Mouse (Mus musculus) midbrain, embryonic 14.5 days (tissue): ENCODE measurements at regions not wholly inside any gene's neighbourhood (a gene's known extent, or its start where the extent isn't known, plus 50 kb on each side); places are given as distances from the start of the nearest gene placed in this dataset.
"Not testable (repeated sequence)": the region's sequence is repeated elsewhere in the genome, so short reads cannot be mapped to it uniquely, and the experiment has no call there.

Experiments used
- ATAC-seq: fragments of 200-750 bp; cut with Nextera tagmentation; 2 replicates; pipeline ENCODE4 v1.8.0; 2017; ENCODE audit warnings: moderate number of reproducible peaks, moderate library complexity; ENCODE audit not compliant: low FRiP score, low TSS enrichment
- DNase-seq: peaks from one replicate; pipeline ENCODE4 v3.0.0-alpha.2; 2015
- H3K27ac ChIP-seq: fragments of 300-500 bp; sonication (generic); replicated peaks from 2 replicates; pipeline ENCODE4 v1.5.1; 2014; ENCODE audit warnings: mild to moderate bottlenecking, low read depth, low read length, moderate library complexity
- H3K27me3 ChIP-seq: fragments of 300-500 bp; sonication (generic); 2 replicates; pipeline ENCODE4 v1.6.1; 2014; ENCODE audit warnings: low read length, control low read depth, mixed read lengths; ENCODE audit not compliant: control insufficient read depth, insufficient read depth
- H3K36me3 ChIP-seq: fragments of 300-500 bp; sonication (generic); 2 replicates; pipeline ENCODE4 v1.6.1; 2014; ENCODE audit warnings: low read length, control low read depth; ENCODE audit not compliant: control insufficient read depth, insufficient read depth
- H3K4me1 ChIP-seq: fragments of 300-500 bp; sonication (generic); 2 replicates; pipeline ENCODE4 v1.6.1; 2014; ENCODE audit warnings: mild to moderate bottlenecking, antibody characterized with exemption, low read length, control low read depth; ENCODE audit not compliant: control insufficient read depth, insufficient read depth
- H3K4me2 ChIP-seq: fragments of 300-500 bp; sonication (generic); 2 replicates; pipeline ENCODE4 v1.6.1; 2014; ENCODE audit warnings: mild to moderate bottlenecking, low read length, moderate library complexity
- H3K4me3 ChIP-seq: fragments of 300-500 bp; sonication (generic); replicated peaks from 2 replicates; pipeline ENCODE4 v1.5.1; 2014; ENCODE audit warnings: low read depth, low read length
- H3K9ac ChIP-seq: fragments of 300-500 bp; sonication (generic); replicated peaks from 2 replicates; pipeline ENCODE4 v1.6.1; 2014; ENCODE audit warnings: mild to moderate bottlenecking, low read length, moderate library complexity
- H3K9me3 ChIP-seq: fragments of 300-500 bp; sonication (generic); 2 replicates; pipeline ENCODE4 v1.6.1; 2016; ENCODE audit warnings: low read length, control low read depth, mixed read lengths; ENCODE audit not compliant: control insufficient read depth
- WGBS: fragments of 180-500 bp; shearing (Covaris S2); extraction: QIAGEN DNeasy Blood & Tissue Kit; methylation state at CpG from one replicate; pipeline ENCODE4 v1.1.7; 2014; 5-methylcytosine and 5-hydroxymethylcytosine counted together

GRCm38 (mm10) chr2:15273446-15273845 is 218.6 kb upstream of the Nsun6 start:
- Histone ChIP-seq H3K36me3 (no peaks in the 10 kb centered on the region), H3K4me3 (no peak overlapping the region), H3K9me3 (no peaks in the 10 kb centered on the region), H3K27me3 (no peaks in the 10 kb centered on the region), H3K4me2 (no peak overlapping the region), H3K27ac (no peak overlapping the region), H3K9ac (no peak overlapping the region), H3K4me1 (no peaks in the 10 kb centered on the region)
- ATAC-seq (no peak), DNase-seq (no peak)
- 88% methylated on average over 3 of the region's 3 CpGs for WGBS

DNA sequence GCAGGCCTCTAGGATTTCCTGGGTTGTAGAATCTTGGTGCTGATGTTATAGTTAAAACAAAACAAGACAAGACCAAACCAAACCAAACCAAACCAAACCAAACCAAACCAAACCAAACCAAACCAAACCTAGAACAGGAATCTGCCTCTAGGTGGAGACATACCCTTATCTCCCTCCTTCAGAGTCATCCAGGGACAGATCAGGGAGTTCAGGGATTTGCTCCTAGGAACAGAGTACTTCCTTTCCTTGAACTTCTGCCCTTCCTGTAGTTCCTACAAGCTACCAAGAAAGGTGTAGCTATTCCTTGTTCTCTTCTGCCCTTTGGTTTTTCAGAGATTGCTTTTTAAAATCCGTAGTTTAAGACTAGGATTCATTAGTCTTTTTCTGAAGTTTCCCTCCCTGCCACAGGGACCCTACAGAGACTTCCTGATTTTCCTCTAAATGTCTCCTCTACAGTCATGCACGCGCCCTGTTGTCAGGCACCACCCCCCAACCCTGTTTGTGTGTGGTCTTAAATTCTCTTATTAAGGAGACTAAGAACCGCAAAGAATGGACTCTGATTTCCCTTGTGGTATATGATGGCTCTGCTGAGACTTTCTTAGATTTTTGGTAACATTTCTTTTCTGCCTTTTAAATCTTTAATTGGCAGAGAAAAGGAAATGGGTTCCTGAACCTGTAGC is 205.8 kb upstream of the Nsun6 start:
- H3K4me3 ChIP-seq: no peak overlapping the region

GRCm38 (mm10) chr2:15242276-15242675 is 187.4 kb upstream of the Nsun6 start:
- H3K4me1 ChIP-seq, ATAC-seq, DNase-seq, H3K4me3 ChIP-seq, H3K9ac ChIP-seq, H3K27me3 ChIP-seq, H3K36me3 ChIP-seq, H3K9me3 ChIP-seq, H3K27ac ChIP-seq, H3K4me2 ChIP-seq: not testable (repeated sequence)
- 90% methylated on average over 1 of the region's 1 CpGs for WGBS

More for the DNA sequence above, 205.8 kb upstream of the Nsun6 start:
- no peak overlapping the region for H3K9ac ChIP-seq
- H3K4me2 ChIP-seq: no peak overlapping the region
- no peaks in the 10 kb centered on the region for H3K4me1 ChIP-seq
- no peak overlapping the region for H3K27ac ChIP-seq
- ATAC-seq (no peak; the same call in 1 of the 2 replicates), DNase-seq (peak; percentile 56)
- H3K9me3 ChIP-seq: no peaks in the 10 kb centered on the region
- 33% methylated on average over 4 of the region's 4 CpGs for WGBS
- no peaks in the 10 kb centered on the region for H3K36me3 ChIP-seq
- H3K27me3 ChIP-seq: no peaks in the 10 kb centered on the region

DNA sequence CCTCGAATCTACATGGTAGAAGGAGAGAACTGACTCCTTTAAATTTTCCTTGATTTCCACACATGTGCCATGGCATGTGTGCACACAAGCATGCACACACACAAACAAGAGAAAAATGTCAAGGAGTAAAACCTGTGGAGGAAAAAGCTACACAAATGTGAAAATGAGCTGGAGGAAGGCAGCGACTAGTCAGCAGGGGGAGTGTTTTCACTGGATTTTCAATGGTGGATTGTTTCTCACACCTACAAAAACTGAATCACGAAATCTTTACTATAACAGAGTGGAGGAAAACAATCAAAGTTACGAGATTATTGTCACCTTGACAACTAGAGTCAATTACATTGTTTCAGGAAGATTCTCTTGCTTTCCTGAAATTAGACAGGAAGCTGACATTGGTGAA is 167.0 kb upstream of the Nsun6 start:
- Histone ChIP-seq H3K27ac (no peak overlapping the region), H3K4me3 (no peak overlapping the region), H3K4me1 (no peaks in the 10 kb centered on the region), H3K9me3 (no peaks in the 10 kb centered on the region), H3K9ac (no peak overlapping the region), H3K27me3 (no peaks in the 10 kb centered on the region), H3K4me2 (no peak overlapping the region), H3K36me3 (no peaks in the 10 kb centered on the region)
- DNase-seq: peak; percentile 59
- no peak for ATAC-seq
- WGBS: 52% methylated on average over 4 of the region's 4 CpGs

GRCm38 (mm10) chr2:15188091-15188490 is 133.2 kb upstream of the Nsun6 start:
- no peak overlapping the region for H3K4me3 ChIP-seq
- no peaks in the 10 kb centered on the region for H3K9me3 ChIP-seq
- H3K27me3 ChIP-seq: no peaks in the 10 kb centered on the region
- no peaks in the 10 kb centered on the region for H3K36me3 ChIP-seq
- no peak overlapping the region for H3K27ac ChIP-seq
- ATAC-seq (no peak), DNase-seq (no peak)
- H3K4me1 ChIP-seq: no peaks in the 10 kb centered on the region
- WGBS: 79% methylated on average over 1 of the region's 1 CpGs
- H3K9ac ChIP-seq: no peak overlapping the region
- no peak overlapping the region for H3K4me2 ChIP-seq

GRCm38 (mm10) chr2:15181000-15181399 is 126.1 kb upstream of the Nsun6 start:
- Histone ChIP-seq H3K27ac (no peak overlapping the region), H3K36me3 (no peaks in the 10 kb centered on the region), H3K4me2 (no peak overlapping the region), H3K4me3 (no peak overlapping the region), H3K4me1 (no peaks in the 10 kb centered on the region), H3K9me3 (no peaks in the 10 kb centered on the region), H3K9ac (no peak overlapping the region), H3K27me3 (no peaks in the 10 kb centered on the region)
- 84% methylated on average over 3 of the region's 3 CpGs for WGBS
- no peak for ATAC-seq
- DNase-seq: no peak

GRCm38 (mm10) chr2:15166435-15167024 is 111.7 kb upstream of the Nsun6 start:
- DNase-seq (no peak), ATAC-seq (no peak)
- no peak overlapping the region for H3K9ac ChIP-seq
- no peaks in the 10 kb centered on the region for H3K27me3 ChIP-seq
- H3K4me2 ChIP-seq: no peak overlapping the region
- H3K27ac ChIP-seq: no peak overlapping the region
- H3K4me1 ChIP-seq: no peaks in the 10 kb centered on the region
- H3K4me3 ChIP-seq: no peak overlapping the region
- H3K36me3 ChIP-seq: no peaks in the 10 kb centered on the region
- no peaks in the 10 kb centered on the region for H3K9me3 ChIP-seq

GRCm38 (mm10) chr2:15165830-15166229 is 111.0 kb upstream of the Nsun6 start:
- no peak for ATAC-seq
- WGBS: 74% methylated on average over 3 of the region's 3 CpGs
- Histone ChIP-seq H3K9ac (no peak overlapping the region), H3K27me3 (no peaks in the 10 kb centered on the region), H3K27ac (no peak overlapping the region), H3K4me3 (no peak overlapping the region), H3K9me3 (no peaks in the 10 kb centered on the region), H3K36me3 (no peaks in the 10 kb centered on the region), H3K4me2 (no peak overlapping the region), H3K4me1 (no peaks in the 10 kb centered on the region)
- no peak for DNase-seq

GRCm38 (mm10) chr2:15163732-15164418 is 109.0 kb upstream of the Nsun6 start:
- WGBS: 89% methylated on average over 6 of the region's 6 CpGs

More at GRCm38 (mm10) chr2:15163732-15164418, 109.0 kb upstream of the Nsun6 start:
- ATAC-seq: no peak
- Histone ChIP-seq H3K9ac (no peak overlapping the region), H3K4me2 (no peak overlapping the region), H3K36me3 (no peaks in the 10 kb centered on the region), H3K4me3 (no peak overlapping the region), H3K4me1 (no peaks in the 10 kb centered on the region), H3K9me3 (no peaks in the 10 kb centered on the region), H3K27me3 (no peaks in the 10 kb centered on the region), H3K27ac (no peak overlapping the region)
- no peak for DNase-seq
